Mouse (Mus musculus) kidney, adult 9 months (tissue): ENCODE measurements around the gene Esm1.
"Not testable (repeated sequence)": the region's sequence is repeated elsewhere in the genome, so short reads cannot be mapped to it uniquely, and the experiment has no call there.

Source experiments
- DNase-seq: peaks from one replicate; pipeline ENCODE4 v3.0.0; 2022

The Esm1 gene

DNA sequence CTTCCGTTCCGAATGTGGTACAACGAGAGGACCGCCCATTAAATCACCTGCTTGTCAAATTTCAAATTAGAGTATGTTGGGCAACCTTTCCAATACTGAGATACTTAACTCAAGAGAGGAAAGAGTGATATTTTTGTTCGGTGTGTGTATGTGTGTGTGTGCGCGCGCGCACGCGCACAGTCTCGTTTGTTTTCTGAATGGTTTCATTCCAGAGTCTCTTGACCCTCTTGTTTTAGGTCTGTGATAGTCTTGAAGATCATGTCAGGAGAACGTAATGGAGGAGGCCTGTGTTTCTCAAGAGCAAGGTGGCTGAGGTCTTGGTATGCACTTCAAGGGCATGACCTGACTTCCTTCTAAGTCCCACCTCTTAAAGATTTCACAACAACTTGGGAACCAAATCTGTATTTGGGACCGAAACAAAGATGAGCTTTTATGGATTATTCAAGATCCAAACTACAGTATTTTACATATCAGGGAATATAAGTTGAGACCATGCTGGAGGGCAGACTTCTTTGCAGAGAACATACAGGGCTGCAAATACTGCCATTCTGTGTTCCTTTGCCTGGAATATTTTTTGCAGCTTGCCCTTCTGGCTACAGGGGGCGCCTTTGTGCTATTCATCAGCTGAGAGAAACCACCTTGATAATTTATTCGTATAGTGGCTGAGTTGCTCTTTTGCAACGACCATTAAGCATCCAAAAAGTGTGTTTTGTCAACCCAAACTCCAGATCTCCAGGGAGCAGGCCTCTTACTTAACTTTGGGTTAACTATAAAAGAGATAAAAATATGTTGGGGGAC lies 18.4 kb downstream of the Esm1 start:
- peak; percentile 34 for DNase-seq

DNA sequence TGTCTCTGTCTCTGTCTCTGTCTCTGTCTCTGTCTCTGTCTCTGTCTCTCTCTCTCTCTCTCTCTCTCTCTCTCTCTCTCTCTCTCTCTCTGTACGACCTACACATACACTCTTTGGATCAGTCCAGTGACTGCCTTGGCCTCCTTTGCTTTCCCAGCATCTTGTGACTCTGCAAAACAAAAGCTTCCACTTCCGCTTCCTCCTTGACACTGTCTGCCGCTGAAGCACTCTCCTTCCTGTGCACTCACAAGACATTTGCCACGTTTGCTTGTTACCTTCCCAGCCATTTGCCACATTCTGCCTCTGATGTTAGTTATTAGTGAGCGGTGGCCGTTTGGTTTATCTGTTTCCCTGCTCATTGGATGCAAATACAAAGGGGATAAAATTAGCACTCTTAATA lies 32.7 kb downstream of the Esm1 start:
- peak; percentile 15 for DNase-seq

DNA sequence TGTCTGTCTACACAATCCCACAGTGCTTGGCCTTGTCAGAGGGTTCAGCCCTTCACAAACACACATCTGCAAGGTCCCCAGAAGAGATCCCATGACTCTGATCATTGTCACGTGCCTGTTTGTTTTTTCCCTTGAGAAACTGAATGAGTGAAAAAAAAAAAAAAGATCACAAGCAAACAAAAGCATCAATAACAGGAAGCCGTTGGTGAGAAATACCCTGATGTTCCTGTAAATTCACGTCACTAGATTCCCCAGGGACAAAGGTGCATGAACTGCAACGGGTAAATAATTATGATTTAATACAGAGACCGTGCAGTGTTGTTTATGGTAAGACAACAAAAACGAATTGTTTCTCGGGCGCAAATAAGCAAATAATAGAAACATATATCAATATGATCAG lies 35.6 kb downstream of the Esm1 start:
- peak; percentile 60 for DNase-seq

DNA sequence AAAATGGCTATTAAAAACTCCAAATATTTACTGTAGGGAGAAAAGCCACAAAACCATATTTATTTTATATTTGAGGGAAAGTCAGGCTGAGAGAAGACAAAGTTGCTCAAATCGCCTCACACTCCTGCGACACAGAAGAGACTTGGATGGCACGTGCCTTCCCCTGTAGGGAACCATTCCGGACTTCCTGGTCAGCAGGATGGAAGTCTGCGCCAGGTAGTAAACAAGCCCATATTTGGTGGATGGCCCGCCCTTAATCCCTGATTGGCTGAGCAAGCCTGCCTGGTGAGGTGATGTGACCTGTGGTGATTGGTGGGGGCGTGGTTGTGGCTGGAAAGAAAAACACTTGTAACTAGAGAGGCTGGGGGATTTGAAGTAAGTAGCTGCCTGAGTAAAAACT lies 43.1 kb downstream of the Esm1 start:
- not testable (repeated sequence) for DNase-seq

DNA sequence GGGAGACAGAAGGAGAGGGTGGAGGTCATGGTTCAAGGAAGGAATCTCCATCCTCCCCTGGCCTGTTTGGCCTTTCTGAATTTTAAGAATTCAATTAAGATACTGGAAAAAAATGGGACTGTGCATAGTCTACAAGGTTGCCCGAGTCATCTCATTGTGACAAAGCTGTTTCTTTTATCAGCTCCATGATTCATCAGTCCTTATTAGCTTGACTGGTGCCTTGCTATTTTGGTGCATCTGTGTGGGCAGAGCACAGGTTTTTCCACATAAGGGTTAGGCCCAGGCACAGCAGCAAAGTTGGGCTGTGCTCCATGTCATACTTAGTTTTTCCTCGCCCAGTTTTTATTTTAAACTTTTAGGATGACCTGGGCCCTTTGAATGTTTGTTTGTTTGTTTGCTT lies 47.3 kb downstream of the Esm1 start:
- DNase-seq: no peak

DNA sequence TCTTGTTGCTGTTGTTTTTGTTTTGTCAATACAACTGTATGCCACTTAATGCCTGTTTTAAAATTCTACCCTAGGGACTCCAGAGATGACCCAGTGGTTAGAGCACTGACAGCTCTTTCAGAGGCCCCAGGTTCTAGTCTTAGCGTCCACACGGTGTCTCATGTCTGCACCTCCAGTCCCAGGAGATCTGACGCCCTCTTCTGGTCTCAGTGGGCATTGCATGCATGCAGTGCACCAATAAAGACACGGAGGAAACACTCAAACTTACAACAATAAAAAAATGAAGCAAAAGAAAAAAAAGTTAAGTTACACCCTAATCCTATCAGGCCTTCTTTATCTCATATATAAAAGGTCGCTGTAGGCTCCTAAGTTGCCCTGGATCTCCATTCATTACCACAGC lies 47.7 kb downstream of the Esm1 start:
- no peak for DNase-seq

DNA sequence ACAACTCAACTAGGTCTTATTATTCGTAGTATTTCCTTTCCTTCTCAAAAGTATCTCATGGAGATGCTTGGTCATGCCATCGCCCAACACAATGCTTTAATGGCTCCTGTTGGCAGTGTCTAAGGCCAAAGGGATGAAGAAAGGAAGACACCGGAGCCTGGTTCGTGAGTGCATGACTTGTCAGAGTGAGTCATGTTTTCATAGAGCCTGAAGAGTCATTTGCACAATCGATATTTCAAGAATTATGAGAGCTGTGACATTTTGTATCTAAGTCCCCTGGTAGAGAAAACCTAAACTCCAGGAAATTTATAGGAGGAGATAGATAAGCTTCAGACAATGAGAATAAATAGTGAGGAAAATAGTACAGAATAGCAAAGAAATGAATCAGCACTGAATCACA lies 49.8 kb downstream of the Esm1 start:
- no peak for DNase-seq

DNA sequence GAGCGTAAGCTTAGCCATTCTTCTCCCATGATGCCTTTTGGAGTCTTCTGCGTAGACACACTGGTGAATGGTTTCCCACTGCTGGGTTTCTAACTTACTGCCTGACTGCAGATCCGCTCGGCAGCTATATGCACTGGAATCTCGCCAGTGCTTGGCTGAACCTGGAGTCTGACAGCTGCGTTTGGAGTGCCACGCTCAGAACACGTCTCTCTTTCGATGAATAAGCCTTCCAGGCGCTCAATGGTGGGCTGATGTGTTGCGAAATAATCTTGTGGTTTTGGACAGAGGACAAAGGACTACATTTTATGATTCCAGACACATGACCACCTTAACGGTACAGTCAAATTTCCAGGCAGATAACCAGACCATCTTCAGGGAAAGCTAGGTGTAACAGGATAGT lies 53.4 kb downstream of the Esm1 start:
- no peak for DNase-seq

DNA sequence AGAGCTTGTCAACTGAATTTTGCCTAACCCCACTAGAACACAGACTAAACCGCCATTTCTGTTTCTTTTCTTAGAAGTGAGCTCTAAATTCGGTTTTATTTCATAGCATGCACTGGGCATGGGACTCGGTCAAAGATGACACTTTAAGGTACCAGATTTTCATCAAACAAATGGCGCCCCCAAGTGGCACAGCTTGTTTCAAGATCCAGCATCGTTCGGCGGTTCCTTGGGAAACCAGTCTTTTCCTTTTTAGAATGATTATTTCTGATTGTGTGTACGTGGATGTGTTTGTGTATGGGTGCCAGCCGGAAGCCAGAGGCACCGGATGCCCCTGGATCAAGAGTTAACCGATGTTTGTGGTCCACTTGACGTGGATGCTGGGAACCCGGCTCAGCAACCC lies 55.8 kb downstream of the Esm1 start:
- DNase-seq: peak; percentile 51

DNA sequence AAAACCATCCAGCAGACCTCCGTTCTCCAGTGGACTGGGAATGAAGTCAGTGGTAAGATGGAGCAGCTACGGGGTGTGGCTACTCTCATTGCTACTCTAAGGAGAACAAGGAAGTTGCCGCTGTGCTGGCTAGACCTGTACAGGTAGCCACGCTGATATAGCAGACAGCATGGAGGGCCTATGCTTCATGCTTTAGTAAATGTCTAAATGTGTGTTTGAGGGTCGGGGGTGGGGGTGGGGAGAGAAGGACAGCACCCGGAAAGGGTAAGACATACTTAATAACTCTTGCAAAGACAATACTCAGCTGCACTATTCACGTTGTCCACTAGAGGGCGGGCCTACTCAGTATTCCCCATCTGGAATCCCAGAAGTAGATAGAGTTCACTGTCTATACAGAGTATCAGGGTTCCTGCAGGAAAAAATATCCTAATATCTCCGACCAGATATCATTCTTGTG lies 57.1 kb downstream of the Esm1 start:
- peak; percentile 80 for DNase-seq

DNA sequence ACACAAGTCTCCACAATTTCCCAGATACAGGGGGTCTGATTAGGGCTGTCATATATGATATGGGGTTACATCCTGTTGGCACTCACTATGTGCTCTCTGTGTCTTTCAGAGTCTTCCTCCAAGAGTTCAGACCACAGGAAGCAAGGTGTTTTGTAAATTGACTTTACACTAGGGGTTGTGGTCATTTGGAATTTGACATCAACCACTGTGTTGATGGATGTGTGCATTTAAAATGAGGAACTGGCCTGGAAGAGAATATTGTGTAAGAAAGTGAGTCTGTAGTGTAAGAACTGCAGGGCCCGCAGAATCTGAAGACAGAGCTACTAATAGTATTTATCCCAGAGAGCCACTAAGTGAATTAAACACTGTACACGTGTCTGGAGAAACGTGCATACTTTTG lies 57.7 kb downstream of the Esm1 start:
- no peak for DNase-seq
